Mouse (Mus musculus) megakaryocyte, embryonic 14.5 days (primary cell): ENCODE results near the gene 1700056E22Rik.

Experiments used
- FLI1 ChIP-seq: IDR thresholded peaks from 2 replicates; pipeline ENCODE4 v1.6.1; 2012; ENCODE audit warnings: low read length, inconsistent platforms, mixed read lengths
- GATA1 ChIP-seq: IDR thresholded peaks from 3 replicates; pipeline ENCODE4 v1.6.1; 2012; ENCODE audit warnings: mixed read lengths, low read length, inconsistent platforms, borderline replicate concordance

DNA sequence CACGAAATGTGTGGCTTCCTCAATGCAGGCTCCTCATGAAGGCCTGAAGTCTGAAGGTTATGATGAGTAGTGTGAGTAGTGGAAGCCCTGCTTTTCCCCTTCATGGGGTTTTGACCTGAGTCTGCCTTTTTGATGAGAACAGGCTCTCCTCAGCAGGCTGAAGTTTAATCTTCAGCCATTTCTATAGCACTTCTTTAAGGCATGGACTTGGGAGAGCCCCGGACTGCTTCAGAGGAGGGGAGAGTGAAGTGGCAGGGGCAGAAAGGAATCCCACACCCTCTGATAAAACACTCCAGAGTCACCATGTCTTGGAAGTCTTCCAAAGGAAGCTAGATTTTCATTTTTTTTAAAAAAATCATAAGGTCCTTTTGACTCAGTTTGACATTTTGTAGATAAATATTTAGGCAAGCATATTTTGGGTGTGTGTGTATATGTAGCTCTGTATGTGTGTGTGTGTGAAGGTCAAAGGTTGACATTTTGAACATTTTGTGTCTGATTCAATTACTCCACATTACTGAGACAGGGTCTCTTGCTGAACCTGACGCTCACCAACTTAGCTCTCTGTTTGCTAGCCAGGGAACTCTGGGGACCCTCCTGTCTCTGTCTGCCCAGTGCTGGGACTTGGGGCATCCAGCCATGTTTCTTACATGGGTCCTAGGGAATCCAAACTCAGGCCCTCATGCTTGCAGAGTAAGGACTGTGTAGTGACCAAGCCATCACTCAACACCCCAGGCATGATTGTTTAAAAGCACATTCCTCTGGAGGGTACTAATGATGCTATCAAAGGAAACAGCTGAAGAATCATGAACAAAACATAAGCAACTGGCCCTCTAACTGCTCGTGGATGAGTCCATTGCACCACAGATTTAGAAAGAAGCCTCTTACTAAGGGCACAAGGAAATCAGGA lies 27.0 kb upstream of the 1700056E22Rik start:
- TF ChIP-seq GATA1 (no peak), FLI1 (no peak)
